Mouse (Mus musculus): ENCODE measurements at regions not wholly inside any gene's neighbourhood (a gene's known extent, or its start where the extent isn't known, plus 50 kb on each side); places are given as distances from the start of the nearest gene placed in this dataset.

GRCm38 (mm10) chr5:119587239-119587811 is 83.1 kb upstream of the Tbx3 start:
- ATAC-seq (replicated peaks; ENCODE audit: poor library complexity, severe bottlenecking) = no peak

- ATAC-seq (replicated peaks; ENCODE audit: poor library complexity, severe bottlenecking) = no peak
Measured at GRCm38 (mm10) chr5:119588340-119589272, 81.9 kb upstream of the Tbx3 start.

- no peak for ATAC-seq (replicated peaks; ENCODE audit: poor library complexity, severe bottlenecking)
Measured at GRCm38 (mm10) chr5:119591271-119591670, 79.2 kb upstream of the Tbx3 start.

GRCm38 (mm10) chr5:119592891-119593290 is 77.6 kb upstream of the Tbx3 start:
- ATAC-seq (replicated peaks; ENCODE audit: poor library complexity, severe bottlenecking) = no peak

- ATAC-seq (replicated peaks; ENCODE audit: poor library complexity, severe bottlenecking) = no peak
Measured at GRCm38 (mm10) chr5:119594541-119594940, 75.9 kb upstream of the Tbx3 start.

DNA sequence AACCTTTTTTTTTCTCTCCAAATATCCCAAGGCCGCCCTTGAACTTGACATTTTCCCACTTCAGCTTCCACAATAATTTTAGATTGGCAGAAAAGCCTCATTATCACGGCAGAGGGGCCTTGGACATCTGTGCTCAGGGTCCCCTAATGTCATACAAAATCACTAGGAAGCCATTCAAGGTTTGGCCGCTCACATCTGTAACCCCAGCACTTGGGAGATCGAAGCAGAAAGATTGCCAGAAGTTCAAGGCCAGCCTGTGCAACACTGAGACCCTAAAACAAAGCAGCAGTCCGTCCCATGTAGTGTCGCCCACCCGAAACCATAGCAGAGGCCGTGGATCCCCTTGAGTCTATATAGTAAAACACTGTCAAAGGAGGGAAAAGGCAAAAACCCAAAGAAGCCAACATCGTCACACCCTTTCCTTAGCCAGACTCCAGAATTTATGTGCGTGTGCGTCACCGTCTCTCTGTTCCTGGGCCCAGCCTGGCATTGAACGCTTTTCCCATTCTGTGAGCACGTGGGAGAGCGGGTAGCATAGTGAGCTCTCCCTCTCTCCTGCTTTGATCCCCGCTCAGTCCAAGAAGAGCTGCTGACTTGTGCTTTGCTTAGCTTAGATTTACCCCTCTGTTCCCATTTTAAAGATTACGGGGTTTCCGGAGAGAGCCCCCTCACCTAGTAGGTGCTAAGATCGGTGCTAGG is 74.0 kb upstream of the Tbx3 start:
- ATAC-seq (replicated peaks; ENCODE audit: poor library complexity, severe bottlenecking) = no peak

DNA sequence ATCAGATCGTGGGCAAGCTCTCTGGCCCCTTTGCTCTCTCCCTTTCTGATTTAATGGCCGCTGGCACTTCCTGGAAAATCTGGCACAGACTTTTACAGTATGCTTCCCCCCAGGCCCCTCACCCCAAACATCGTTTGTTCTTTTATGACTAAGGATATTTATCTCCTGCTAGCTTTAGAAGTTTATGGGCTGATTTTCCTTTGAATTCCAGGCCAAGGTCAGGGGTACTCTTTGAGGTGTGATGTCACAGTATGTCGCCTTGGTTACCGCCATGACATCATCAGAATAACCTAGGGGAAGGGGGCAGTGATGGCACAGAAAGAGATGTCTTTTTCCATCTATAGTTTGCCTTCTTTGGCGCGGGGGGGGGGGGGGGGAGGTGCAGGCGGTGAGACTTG is 73.5 kb upstream of the Tbx3 start:
- ATAC-seq (replicated peaks; ENCODE audit: poor library complexity, severe bottlenecking) = no peak

DNA sequence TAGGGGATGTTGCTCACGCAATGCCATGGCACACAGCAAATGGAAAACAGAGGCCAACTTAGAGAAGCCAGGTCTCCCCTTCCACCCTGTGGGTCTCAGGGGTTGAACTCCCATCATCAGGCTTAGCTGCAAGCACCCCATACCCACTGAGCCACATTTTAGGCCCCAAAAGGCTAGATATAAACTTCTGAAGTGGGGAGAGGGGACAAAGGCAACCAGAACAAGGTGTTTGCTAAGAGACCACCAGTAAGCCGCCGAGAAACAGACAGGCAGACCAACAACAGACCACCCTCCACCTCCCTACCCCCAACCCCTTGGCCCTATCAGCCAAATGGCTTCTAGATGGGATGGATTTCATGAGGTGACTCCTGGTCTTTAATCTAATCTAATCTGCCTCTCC is 72.9 kb upstream of the Tbx3 start:
- no peak for ATAC-seq (replicated peaks; ENCODE audit: poor library complexity, severe bottlenecking)

GRCm38 (mm10) chr5:119598166-119598565 is 72.3 kb upstream of the Tbx3 start:
- ATAC-seq (replicated peaks; ENCODE audit: poor library complexity, severe bottlenecking) = no peak

DNA sequence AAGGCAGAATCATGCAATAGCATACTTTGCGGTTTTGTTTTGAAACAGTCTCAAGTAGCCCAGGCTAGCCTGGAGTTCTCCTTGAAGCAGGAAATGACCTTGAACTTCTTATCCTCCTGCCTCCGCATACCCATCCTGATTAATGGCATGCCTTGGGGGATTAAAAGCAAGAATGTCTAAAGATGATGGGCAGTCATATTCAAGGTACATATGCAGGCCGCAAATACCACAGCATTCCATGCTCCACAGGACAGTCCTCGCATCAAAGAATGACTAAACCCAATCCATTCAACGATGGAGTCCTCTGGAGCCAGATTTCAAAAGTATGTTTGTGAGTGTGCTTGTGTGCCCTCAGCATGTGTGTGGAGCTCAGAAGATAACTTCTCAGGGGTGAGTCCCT is 69.1 kb upstream of the Tbx3 start:
- ATAC-seq (replicated peaks; ENCODE audit: poor library complexity, severe bottlenecking) = no peak

DNA sequence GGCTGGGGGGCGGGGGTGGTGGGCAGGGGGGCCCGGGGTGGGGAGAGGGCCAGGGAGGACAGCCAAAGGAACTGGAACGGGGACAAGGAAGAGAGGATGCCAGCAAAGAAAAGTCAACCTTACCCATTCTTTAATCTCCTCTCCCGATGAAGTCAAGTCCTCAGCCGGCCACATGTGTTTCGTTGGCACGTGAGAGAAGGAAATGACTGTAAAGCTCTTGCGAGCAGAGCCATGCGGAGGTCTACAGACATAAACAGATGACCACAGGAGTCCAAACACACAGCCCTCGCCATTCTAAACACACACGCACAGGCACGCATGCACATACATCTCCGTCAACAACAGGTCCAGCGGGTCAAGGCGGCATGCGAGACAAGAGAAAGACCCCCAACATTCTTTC is 68.5 kb upstream of the Tbx3 start:
- ATAC-seq (replicated peaks; ENCODE audit: poor library complexity, severe bottlenecking) = no peak

- no peak for ATAC-seq (replicated peaks; ENCODE audit: poor library complexity, severe bottlenecking)
Measured at GRCm38 (mm10) chr5:119605444-119605843, 65.0 kb upstream of the Tbx3 start.

- no peak for ATAC-seq (replicated peaks; ENCODE audit: poor library complexity, severe bottlenecking)
Measured at GRCm38 (mm10) chr5:119613413-119613812, 57.1 kb upstream of the Tbx3 start.

- no peak for ATAC-seq (replicated peaks; ENCODE audit: poor library complexity, severe bottlenecking)
Measured at GRCm38 (mm10) chr5:119613981-119614770, 56.3 kb upstream of the Tbx3 start.

DNA sequence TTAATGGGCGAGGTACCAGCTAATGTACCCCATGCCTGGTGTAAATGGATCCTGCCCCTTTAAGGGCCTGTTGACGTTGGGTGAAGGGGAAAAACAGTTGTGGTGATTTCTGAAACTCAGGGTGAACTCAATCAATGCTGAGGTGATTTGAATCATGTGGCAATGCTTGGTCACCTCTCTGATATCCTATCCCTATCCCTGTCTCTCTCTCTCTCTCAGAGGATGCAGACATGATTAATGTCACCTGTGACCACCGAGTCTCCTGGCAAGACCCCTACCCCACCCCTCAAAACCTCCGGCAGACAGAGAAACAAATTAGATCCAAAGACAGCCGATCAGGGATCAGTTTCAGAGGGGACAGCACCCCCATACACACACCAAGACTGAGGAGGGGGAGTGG is 54.8 kb upstream of the Tbx3 start:
- ATAC-seq (replicated peaks; ENCODE audit: poor library complexity, severe bottlenecking) = no peak

GRCm38 (mm10) chr5:119617856-119618255 is 52.6 kb upstream of the Tbx3 start:
- ATAC-seq (replicated peaks; ENCODE audit: poor library complexity, severe bottlenecking) = no peak

DNA sequence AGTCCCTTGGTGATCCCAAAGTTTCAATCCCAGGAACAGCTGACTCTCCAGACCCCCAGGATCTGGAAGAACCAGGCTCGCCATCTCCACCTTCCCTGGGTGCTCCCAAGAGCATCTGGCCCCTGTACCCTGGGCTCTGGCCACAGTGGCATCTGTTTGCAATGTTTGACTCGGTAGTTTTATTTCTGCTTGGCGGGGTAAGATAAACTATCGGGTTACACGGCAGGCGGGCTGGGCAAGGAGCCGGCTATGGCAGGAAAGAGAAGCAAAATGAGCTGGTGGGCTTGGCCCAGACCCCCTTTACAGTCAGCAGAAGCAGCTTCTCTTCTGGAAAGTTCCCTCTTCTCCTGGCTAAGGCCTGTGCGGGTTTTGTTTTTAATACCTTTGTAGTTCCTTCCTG is 50.6 kb upstream of the Tbx3 start:
- no peak for ATAC-seq (replicated peaks; ENCODE audit: poor library complexity, severe bottlenecking)
